Comparison of ENCODE assay signal across 8 mouse cellular contexts in genomic region chr3:31094531-31095178, GRCm38 (mm10). TPM values are rescaled to one million over a fixed set of nuclear protein-coding genes. Genes with fewer than 3 reads are reported as not detected.
DNase-seq lines count a peak whose midpoint lies in the region; ATAC-seq lines count a peak whose summit lies in the region.

Gene Skil, plus strand, starts transcription at chr3:31095058.

- peak; percentile 59 for ATAC-seq in common myeloid progenitor, adult 5-6 weeks (replicated peaks; ENCODE audit: low read depth, poor library complexity, severe bottlenecking)
- ATAC-seq in megakaryocyte progenitor cell, adult 5-6 weeks (replicated peaks; ENCODE audit: poor library complexity) = peak; percentile 68

- DNase-seq in ZHBTc4 (ENCODE audit: low read depth, low spot score) = peak; percentile 97
- DNase-seq in gastrocnemius, adult 8-10 months (ENCODE audit: low spot score in 2 of 2) = peak; percentile 89 to 94
- DNase-seq in induced T-regulatory cell, adult 2 months (ENCODE audit: low read depth) = peak; percentile 97
- peak; percentile 79 to 92 for DNase-seq in left cerebral cortex, adult 9 months (ENCODE audit: low spot score in 2 of 2)
- peak; percentile 95 for DNase-seq in right cerebral cortex, postnatal 14 days
- DNase-seq in urinary bladder, postnatal 36 days (ENCODE audit: low spot score in 2 of 2) = peak; percentile 89 to 92

RNA-seq across cellular contexts. Expression of gene Skil, which starts in this region (rescaled TPM):
- 22.9 and 32.8 TPM in 2 replicates for total RNA-seq in common myeloid progenitor, adult 5-6 weeks (2017)
- total RNA-seq in gastrocnemius, adult 8-10 months (2022) = 10 to 100 TPM in 1 of 4 experiments, 1 to 10 TPM in 3; 8.6 to 12.2 (median 8.9) TPM
- 5.9 and 6.7 TPM in 2 replicates for total RNA-seq in megakaryocyte progenitor cell, adult 5-6 weeks (2015)
- total RNA-seq in megakaryocyte progenitor cell, adult 5-6 weeks (2017) = 13.2 and 15.9 TPM in 2 replicates

Comparison
In these comparisons a context has a peak if more than half of its experiments do, and no peak if none do; other contexts are left out.
1. Peak in every context shown above with its lines: DNase-seq and ATAC-seq.